Mouse (Mus musculus): ENCODE data around the gene Cdc42ep4.

Cdc42ep4 gene

GRCm38 (mm10) chr11:113777878-113778464 lies 26.3 kb upstream of the Cdc42ep4 start:
- DNase-seq (ENCODE audit: low read depth, low spot score): no peak

- DNase-seq (ENCODE audit: low read depth, low spot score): no peak
These were observed 25.3 kb upstream of the Cdc42ep4 start for GRCm38 (mm10) chr11:113776851-113777511.

GRCm38 (mm10) chr11:113774773-113775172 lies 23.1 kb upstream of the Cdc42ep4 start:
- DNase-seq (ENCODE audit: low read depth, low spot score): no peak

GRCm38 (mm10) chr11:113773191-113773590 lies 21.5 kb upstream of the Cdc42ep4 start:
- no peak for DNase-seq (ENCODE audit: low read depth, low spot score)

- DNase-seq (ENCODE audit: low read depth, low spot score): no peak
These were observed 19.5 kb upstream of the Cdc42ep4 start for GRCm38 (mm10) chr11:113771187-113771586.

GRCm38 (mm10) chr11:113768356-113768755 lies 16.7 kb upstream of the Cdc42ep4 start:
- DNase-seq (ENCODE audit: low read depth, low spot score): no peak

GRCm38 (mm10) chr11:113767285-113767684 lies 15.6 kb upstream of the Cdc42ep4 start:
- DNase-seq (ENCODE audit: low read depth, low spot score): no peak

GRCm38 (mm10) chr11:113766284-113766985 lies 14.8 kb upstream of the Cdc42ep4 start:
- DNase-seq (ENCODE audit: low read depth, low spot score): no peak

- DNase-seq (ENCODE audit: low read depth, low spot score): no peak
These were observed 12.6 kb upstream of the Cdc42ep4 start for GRCm38 (mm10) chr11:113764132-113764849.

GRCm38 (mm10) chr11:113763449-113763848 lies 11.8 kb upstream of the Cdc42ep4 start:
- no peak for DNase-seq (ENCODE audit: low read depth, low spot score)

GRCm38 (mm10) chr11:113762136-113762797 lies 10.6 kb upstream of the Cdc42ep4 start:
- no peak for DNase-seq (ENCODE audit: low read depth, low spot score)

- DNase-seq (ENCODE audit: low read depth, low spot score): no peak
These were observed 10.0 kb upstream of the Cdc42ep4 start for GRCm38 (mm10) chr11:113761646-113762045.

- DNase-seq (ENCODE audit: low read depth, low spot score): no peak
These were observed 8.8 kb upstream of the Cdc42ep4 start for GRCm38 (mm10) chr11:113760476-113760875.

GRCm38 (mm10) chr11:113758851-113759250 lies 7.2 kb upstream of the Cdc42ep4 start:
- DNase-seq (ENCODE audit: low read depth, low spot score): no peak

GRCm38 (mm10) chr11:113756578-113756977 lies 4.9 kb upstream of the Cdc42ep4 start:
- no peak for DNase-seq (ENCODE audit: low read depth, low spot score)

- no peak for DNase-seq (ENCODE audit: low read depth, low spot score)
These were observed 4.2 kb upstream of the Cdc42ep4 start for GRCm38 (mm10) chr11:113755878-113756277.

- peak; percentile 41 for DNase-seq (ENCODE audit: low read depth, low spot score)
These were observed 3.2 kb upstream of the Cdc42ep4 start for GRCm38 (mm10) chr11:113754845-113755244.

- DNase-seq (ENCODE audit: low read depth, low spot score): no peak
These were observed 1.2 kb upstream of the Cdc42ep4 start for GRCm38 (mm10) chr11:113752685-113753430.

GRCm38 (mm10) chr11:113752158-113752661 lies 529 bp upstream of the Cdc42ep4 start:
- peak; percentile 89 for DNase-seq (ENCODE audit: low read depth, low spot score)

GRCm38 (mm10) chr11:113750571-113751483 lies 854 bp downstream of the Cdc42ep4 start:
- DNase-seq (ENCODE audit: low read depth, low spot score): peak; percentile 79

Data from R1 (cell line).